Mouse (Mus musculus) CD4-positive, CD25-positive, alpha-beta regulatory T cell, adult 4 months (primary cell): Measurements from ENCODE around the gene Xbp1. TPM values are rescaled to one million over a fixed set of nuclear protein-coding genes. Genes with fewer than 3 reads are reported as not detected.
A peak's percentile ranks its signal among the peaks of the same experiment; 100 is the strongest.

ENCODE experiments used
- ATAC-seq: one replicate; pipeline ENCODE4 v1.8.0; 2017
- polyA plus RNA-seq, 2 experiments: library from polyadenylated mRNA; unstranded; fragments of 100-300 nt; shearing (Covaris generic); gene quantifications; one replicate each; pipeline ENCODE4 v1.2.1; 2017

The Xbp1 gene
- polyA plus RNA-seq, 2 experiments from 2014 or later: 38.9 to 44.7 TPM

GRCm38 (mm10) chr11:5571856-5572255, 51.4 kb downstream of the Xbp1 start:
- ATAC-seq: no peak

DNA sequence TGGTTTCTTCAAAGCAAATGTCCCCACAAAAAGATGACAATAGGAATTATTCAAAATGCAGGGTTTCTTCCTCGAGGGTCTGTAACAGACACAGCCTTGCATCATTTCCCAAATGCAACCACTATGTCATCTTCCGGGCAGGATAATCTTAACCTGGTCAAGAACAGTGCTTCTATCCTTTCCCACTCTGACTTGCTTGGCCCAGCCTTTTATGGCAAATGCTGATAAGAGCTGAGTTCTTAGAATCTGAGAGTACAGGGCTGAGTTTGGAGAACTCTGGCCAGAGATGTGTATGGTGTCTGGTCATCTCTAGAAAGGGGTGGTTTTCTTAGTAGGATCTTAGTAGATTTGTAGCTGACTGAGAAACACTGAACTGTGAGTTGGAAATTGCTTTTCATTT, 53.4 kb downstream of the Xbp1 start:
- no peak for ATAC-seq

- ATAC-seq: peak; percentile 43
These were observed 54.6 kb downstream of the Xbp1 start for GRCm38 (mm10) chr11:5575046-5575445.

Other genes with a start within 250 kb of the Xbp1 start
- gene Znrf3, start 75.8 kb upstream of the Xbp1 start, polyA plus RNA-seq: 10 to 100 TPM; 21.3 to 24.1 TPM
- 1 to 10 TPM; 2.9 to 5.2 TPM for gene Ccdc117, start 21.5 kb downstream of the Xbp1 start, polyA plus RNA-seq
- not detected for gene Ankrd36, start 49.0 kb downstream of the Xbp1 start, polyA plus RNA-seq
- 10 to 100 TPM; 39.0 to 47.3 TPM for gene Mrps24, start 195.0 kb downstream of the Xbp1 start, polyA plus RNA-seq
- 1 to 10 TPM; 5.2 to 9.1 TPM for gene Urgcp, start 241.7 kb downstream of the Xbp1 start, polyA plus RNA-seq